Mouse (Mus musculus): ENCODE measurements around the gene Ndfip2. TPM values are rescaled to one million over a fixed set of nuclear protein-coding genes. Genes with fewer than 3 reads are reported as not detected.

The Ndfip2 gene
- total and polyA plus RNA-seq, 3 experiments, result 10.2 to 53.0 (median 39.2) TPM

- no peak for ATAC-seq (ENCODE audit: extremely low read depth, insufficient number of reproducible peaks, low FRiP score, poor library complexity, severe bottlenecking)
- Histone ChIP-seq H3K4me3 (ENCODE audit: low read depth, low read length) (no peak overlapping the region), H3K36me3 (replicated peaks) (no peaks in the 10 kb centered on the region), H3K9me3 (replicated peaks) (no peaks in the 10 kb centered on the region), H3K27me3 (ENCODE audit: insufficient read depth, low read length) (peaks cover 20% of the 10 kb centered on the region), H3K4me1 (ENCODE audit: insufficient read depth, low read depth, low read length) (peaks cover 8% of the 10 kb centered on the region)
- DNase-seq (ENCODE audit: low spot score), result no peak
- no peak for TF ChIP-seq TAL1 (conservative IDR thresholded peaks at IDR 0.05; ENCODE audit: low read depth, low read length)
- TF ChIP-seq GATA2 (IDR thresholded peaks at IDR 0.05; ENCODE audit: borderline replicate concordance, low read depth, low read length), result no peak
- no peak for TF ChIP-seq CTCF (IDR thresholded peaks at IDR 0.05; ENCODE audit: low read depth, low read length)
- no peak for TF ChIP-seq GATA1 (IDR thresholded peaks at IDR 0.05; ENCODE audit: borderline replicate concordance, low read length)
- TF ChIP-seq POLR2AphosphoS5 (IDR thresholded peaks at IDR 0.05; ENCODE audit: insufficient replicate concordance, low read depth, low read length), result no peak
Measured at GRCm38 (mm10) chr14:105254401-105254800, 4.0 kb upstream of the Ndfip2 start.

- ATAC-seq (ENCODE audit: extremely low read depth, insufficient number of reproducible peaks, low FRiP score, poor library complexity, severe bottlenecking), result no peak
- Histone ChIP-seq H3K4me3 (ENCODE audit: low read depth, low read length) (no peak overlapping the region), H3K27me3 (ENCODE audit: insufficient read depth, low read length) (peaks cover 20% of the 10 kb centered on the region), H3K36me3 (replicated peaks) (no peaks in the 10 kb centered on the region), H3K9me3 (replicated peaks) (no peaks in the 10 kb centered on the region), H3K4me1 (ENCODE audit: insufficient read depth, low read depth, low read length) (peaks cover 15% of the 10 kb centered on the region)
- no peak for DNase-seq (ENCODE audit: low spot score)
- TF ChIP-seq TAL1 (conservative IDR thresholded peaks at IDR 0.05; ENCODE audit: low read depth, low read length) (no peak), GATA2 (IDR thresholded peaks at IDR 0.05; ENCODE audit: borderline replicate concordance, low read depth, low read length) (no peak), CTCF (IDR thresholded peaks at IDR 0.05; ENCODE audit: low read depth, low read length) (no peak), GATA1 (IDR thresholded peaks at IDR 0.05; ENCODE audit: borderline replicate concordance, low read length) (no peak), POLR2AphosphoS5 (IDR thresholded peaks at IDR 0.05; ENCODE audit: insufficient replicate concordance, low read depth, low read length) (no peak)
Measured at GRCm38 (mm10) chr14:105255620-105256019, 2.8 kb upstream of the Ndfip2 start.

GRCm38 (mm10) chr14:105259035-105259880 is 885 bp downstream of the Ndfip2 start:
- Histone ChIP-seq H3K36me3 (replicated peaks) (peaks cover 2% of the 10 kb centered on the region), H3K4me1 (ENCODE audit: insufficient read depth, low read depth, low read length) (peaks cover 17% of the 10 kb centered on the region), H3K4me3 (ENCODE audit: low read depth, low read length) (peak overlapping the region; percentile 90), H3K27me3 (ENCODE audit: insufficient read depth, low read length) (peaks cover 11% of the 10 kb centered on the region), H3K9me3 (replicated peaks) (no peaks in the 10 kb centered on the region)
- TF ChIP-seq CTCF (IDR thresholded peaks at IDR 0.05; ENCODE audit: low read depth, low read length), result no peak
- no peak for TF ChIP-seq GATA2 (IDR thresholded peaks at IDR 0.05; ENCODE audit: borderline replicate concordance, low read depth, low read length)
- no peak for TF ChIP-seq TAL1 (conservative IDR thresholded peaks at IDR 0.05; ENCODE audit: low read depth, low read length)
- TF ChIP-seq POLR2AphosphoS5 (IDR thresholded peaks at IDR 0.05; ENCODE audit: insufficient replicate concordance, low read depth, low read length), result no peak
- TF ChIP-seq GATA1 (IDR thresholded peaks at IDR 0.05; ENCODE audit: borderline replicate concordance, low read length), result no peak
- DNase-seq (ENCODE audit: low spot score), result peak; percentile 44
- ATAC-seq (ENCODE audit: extremely low read depth, insufficient number of reproducible peaks, low FRiP score, poor library complexity, severe bottlenecking), result peak; percentile 29

GRCm38 (mm10) chr14:105262923-105263322 is 4.5 kb downstream of the Ndfip2 start:
- no peak for TF ChIP-seq TAL1 (conservative IDR thresholded peaks at IDR 0.05; ENCODE audit: low read depth, low read length)
- TF ChIP-seq GATA2 (IDR thresholded peaks at IDR 0.05; ENCODE audit: borderline replicate concordance, low read depth, low read length), result no peak
- TF ChIP-seq GATA1 (IDR thresholded peaks at IDR 0.05; ENCODE audit: borderline replicate concordance, low read length), result no peak
- no peak for TF ChIP-seq POLR2AphosphoS5 (IDR thresholded peaks at IDR 0.05; ENCODE audit: insufficient replicate concordance, low read depth, low read length)
- no peak for TF ChIP-seq CTCF (IDR thresholded peaks at IDR 0.05; ENCODE audit: low read depth, low read length)
- Histone ChIP-seq H3K4me1 (ENCODE audit: insufficient read depth, low read depth, low read length) (peaks cover 13% of the 10 kb centered on the region), H3K27me3 (ENCODE audit: insufficient read depth, low read length) (no peaks in the 10 kb centered on the region), H3K36me3 (replicated peaks) (peaks cover 5% of the 10 kb centered on the region), H3K4me3 (ENCODE audit: low read depth, low read length) (no peak overlapping the region), H3K9me3 (replicated peaks) (no peaks in the 10 kb centered on the region)
- no peak for DNase-seq (ENCODE audit: low spot score)
- no peak for ATAC-seq (ENCODE audit: extremely low read depth, insufficient number of reproducible peaks, low FRiP score, poor library complexity, severe bottlenecking)

GRCm38 (mm10) chr14:105267095-105267494 is 8.7 kb downstream of the Ndfip2 start:
- DNase-seq (ENCODE audit: low spot score), result no peak
- no peaks in the 10 kb centered on the region for H3K9me3 ChIP-seq (replicated peaks)
- TF ChIP-seq GATA1 (IDR thresholded peaks at IDR 0.05; ENCODE audit: borderline replicate concordance, low read length) (no peak), POLR2AphosphoS5 (IDR thresholded peaks at IDR 0.05; ENCODE audit: insufficient replicate concordance, low read depth, low read length) (no peak), CTCF (IDR thresholded peaks at IDR 0.05; ENCODE audit: low read depth, low read length) (no peak), TAL1 (conservative IDR thresholded peaks at IDR 0.05; ENCODE audit: low read depth, low read length) (no peak)
- peaks cover 4% of the 10 kb centered on the region for H3K4me1 ChIP-seq (ENCODE audit: insufficient read depth, low read depth, low read length)
- H3K27me3 ChIP-seq (ENCODE audit: insufficient read depth, low read length), result no peaks in the 10 kb centered on the region
- H3K36me3 ChIP-seq (replicated peaks), result peaks cover 7% of the 10 kb centered on the region
- no peak for ATAC-seq (ENCODE audit: extremely low read depth, insufficient number of reproducible peaks, low FRiP score, poor library complexity, severe bottlenecking)
- H3K4me3 ChIP-seq (ENCODE audit: low read depth, low read length), result no peak overlapping the region

GRCm38 (mm10) chr14:105272030-105272429 is 13.7 kb downstream of the Ndfip2 start:
- no peaks in the 10 kb centered on the region for H3K27me3 ChIP-seq (ENCODE audit: insufficient read depth, low read length)
- ATAC-seq (ENCODE audit: extremely low read depth, insufficient number of reproducible peaks, low FRiP score, poor library complexity, severe bottlenecking) (no peak), DNase-seq (ENCODE audit: low spot score) (no peak)
- no peaks in the 10 kb centered on the region for H3K9me3 ChIP-seq (replicated peaks)
- H3K4me1 ChIP-seq (ENCODE audit: insufficient read depth, low read depth, low read length), result peaks cover 5% of the 10 kb centered on the region
- TF ChIP-seq GATA1 (IDR thresholded peaks at IDR 0.05; ENCODE audit: borderline replicate concordance, low read length), result no peak
- no peak for TF ChIP-seq GATA2 (IDR thresholded peaks at IDR 0.05; ENCODE audit: borderline replicate concordance, low read depth, low read length)
- no peak for TF ChIP-seq TAL1 (conservative IDR thresholded peaks at IDR 0.05; ENCODE audit: low read depth, low read length)
- TF ChIP-seq POLR2AphosphoS5 (IDR thresholded peaks at IDR 0.05; ENCODE audit: insufficient replicate concordance, low read depth, low read length), result no peak
- TF ChIP-seq CTCF (IDR thresholded peaks at IDR 0.05; ENCODE audit: low read depth, low read length), result no peak
- peaks cover 15% of the 10 kb centered on the region for H3K36me3 ChIP-seq (replicated peaks)
- no peak overlapping the region for H3K4me3 ChIP-seq (ENCODE audit: low read depth, low read length)

Measured in G1E (cell line).